Mouse (Mus musculus): Measurements from ENCODE around the gene 4930451I11Rik.

- TF ChIP-seq EP300 (optimal IDR thresholded peaks at IDR 0.05) (no peak), CTCF (IDR thresholded peaks at IDR 0.05; ENCODE audit: low read depth) (no peak)
Observed at GRCm38 (mm10) chr7:126823202-126823711, 8.2 kb downstream of the 4930451I11Rik start.
